Mouse (Mus musculus) MEL (cell line): ENCODE results near the gene Nexn. TPM values are rescaled to one million over a fixed set of nuclear protein-coding genes. Genes with fewer than 3 reads are reported as not detected.

Experiments
- DNase-seq: peaks from one replicate; pipeline ENCODE4 v3.0.0; 2011; ENCODE audit warnings: low read depth, low spot score
- H3K27ac ChIP-seq: 2 replicates; pipeline ENCODE4 v1.5.1; 2012; ENCODE audit warnings: low read depth, mild to moderate bottlenecking, control low read depth, low read length, moderate library complexity; ENCODE audit not compliant: control insufficient read depth
- H3K27me3 ChIP-seq, 2 experiments: fragments of 150-350 bp in 1 of 2; sonication (generic) in 1 of 2; 2 replicates each; pipeline ENCODE4 v1.6.1; 2012; ENCODE audit warnings: low read length in 2 of 2, mild to moderate bottlenecking in 2 of 2, improper control_type of control experiment in 1 of 2, moderate library complexity in 1 of 2; ENCODE audit not compliant: insufficient read depth in 2 of 2, control insufficient read depth in 1 of 2
- H3K36me3 ChIP-seq, 2 experiments: 2 replicates each; pipeline ENCODE4 v1.6.1; 2012 to 2014; ENCODE audit warnings: low read length in 2 of 2, improper control_type of control experiment in 1 of 2, inconsistent platforms in 1 of 2, mild to moderate bottlenecking in 1 of 2; ENCODE audit not compliant: insufficient read depth in 2 of 2, control insufficient read depth in 1 of 2
- H3K4me1 ChIP-seq, 2 experiments: fragments of 150-350 bp in 1 of 2; sonication (generic) in 1 of 2; 2 replicates each; pipeline ENCODE4 v1.6.1; 2012; ENCODE audit warnings: low read length in 2 of 2, improper control_type of control experiment in 1 of 2, mild to moderate bottlenecking in 1 of 2; ENCODE audit not compliant: insufficient read depth in 2 of 2, control insufficient read depth in 1 of 2
- H3K4me3 ChIP-seq, 2 experiments: fragments of 150-350 bp in 1 of 2; sonication (generic) in 1 of 2; 2 replicates each; pipeline ENCODE4 v1.5.1; 2012; ENCODE audit warnings: low read depth in 2 of 2, low read length in 2 of 2, mild to moderate bottlenecking in 2 of 2, moderate library complexity in 2 of 2, control low read depth in 1 of 2, improper control_type of control experiment in 1 of 2; ENCODE audit not compliant: control insufficient read depth in 1 of 2, insufficient read depth in 1 of 2
- H3K79me2 ChIP-seq: 2 replicates; pipeline ENCODE4 v1.6.1; 2012; ENCODE audit warnings: mild to moderate bottlenecking, low read length, moderate library complexity; ENCODE audit not compliant: control insufficient read depth, poor library complexity, insufficient read depth
- H3K9ac ChIP-seq: 2 replicates; pipeline ENCODE4 v1.6.1; 2012; ENCODE audit warnings: low read depth, mild to moderate bottlenecking, control low read depth, low read length, moderate library complexity; ENCODE audit not compliant: control insufficient read depth, poor library complexity, severe bottlenecking
- H3K9me3 ChIP-seq: fragments of 150-350 bp; sonication (generic); replicated peaks from 2 replicates; pipeline ENCODE4 v1.6.1; 2012; ENCODE audit warnings: mild to moderate bottlenecking, low read length, improper control_type of control experiment, moderate library complexity; ENCODE audit not compliant: insufficient read depth
- BHLHE40 ChIP-seq: IDR thresholded peaks from 2 replicates; pipeline ENCODE4 v1.6.1; 2012; ENCODE audit warnings: low read depth, mild to moderate bottlenecking, inconsistent platforms, low read length, improper control_type of control experiment, borderline replicate concordance
- CHD1 ChIP-seq: IDR thresholded peaks from 2 replicates; pipeline ENCODE4 v1.6.1; 2012; ENCODE audit warnings: low read depth, mild to moderate bottlenecking, inconsistent platforms, low read length, improper control_type of control experiment
- CHD2 ChIP-seq: IDR thresholded peaks from 2 replicates; pipeline ENCODE4 v1.6.1; 2011; ENCODE audit warnings: low read length, improper control_type of control experiment
- CTCF ChIP-seq, 3 experiments: IDR thresholded peaks in 2 of 3; conservative IDR thresholded peaks in 1 of 3; 2 replicates each; pipeline ENCODE4 v1.5.1; 2011 to 2012; ENCODE audit warnings: low read length in 3 of 3, low read depth in 2 of 3, mild to moderate bottlenecking in 2 of 3, improper control_type of control experiment in 1 of 3, inconsistent platforms in 1 of 3, mixed read lengths in 1 of 3, moderate library complexity in 1 of 3; ENCODE audit not compliant: control insufficient read depth in 1 of 3, insufficient read depth in 1 of 3, poor library complexity in 1 of 3, severe bottlenecking in 1 of 3
- EP300 ChIP-seq, 2 experiments: IDR thresholded peaks; 2 replicates each; pipeline ENCODE4 v1.6.1; 2011; ENCODE audit warnings: improper control_type of control experiment in 2 of 2, low read length in 2 of 2, low read depth in 1 of 2, mild to moderate bottlenecking in 1 of 2
- GABPA ChIP-seq: IDR thresholded peaks from 2 replicates; pipeline ENCODE4 v1.6.1; 2012; ENCODE audit warnings: low read depth, mild to moderate bottlenecking, inconsistent platforms, low read length, improper control_type of control experiment, moderate library complexity
- HCFC1 ChIP-seq: IDR thresholded peaks from 2 replicates; pipeline ENCODE4 v1.6.1; 2012; ENCODE audit warnings: low read depth, mild to moderate bottlenecking, inconsistent platforms, low read length, improper control_type of control experiment, moderate library complexity
- JUND ChIP-seq: IDR thresholded peaks from 2 replicates; pipeline ENCODE4 v1.6.1; 2011; ENCODE audit warnings: low read depth, mild to moderate bottlenecking, improper control_type of control experiment, low read length
- MAFK ChIP-seq: IDR thresholded peaks from 2 replicates; pipeline ENCODE4 v1.6.1; 2011; ENCODE audit warnings: low read depth, mild to moderate bottlenecking, low read length, improper control_type of control experiment, borderline replicate concordance
- MAX ChIP-seq: IDR thresholded peaks from 2 replicates; pipeline ENCODE4 v1.6.1; 2011; ENCODE audit warnings: low read length, improper control_type of control experiment
- MEF2A ChIP-seq: IDR thresholded peaks from 2 replicates; pipeline ENCODE4 v1.6.1; 2014; ENCODE audit warnings: low read depth, mild to moderate bottlenecking, inconsistent platforms, low read length, improper control_type of control experiment; ENCODE audit not compliant: poor library complexity, insufficient replicate concordance, severe bottlenecking; ENCODE audit errors: extremely low read depth
- MXI1 ChIP-seq: IDR thresholded peaks from 2 replicates; pipeline ENCODE4 v1.6.1; 2011; ENCODE audit warnings: mild to moderate bottlenecking, low read depth, low read length, improper control_type of control experiment
- MYC ChIP-seq: IDR thresholded peaks from 2 replicates; pipeline ENCODE4 v1.6.1; 2011; ENCODE audit warnings: low read depth, mild to moderate bottlenecking, low read length, improper control_type of control experiment, moderate library complexity
- NRF1 ChIP-seq: IDR thresholded peaks from 2 replicates; pipeline ENCODE4 v1.6.1; 2014; ENCODE audit warnings: low read depth, mild to moderate bottlenecking, inconsistent platforms, low read length, improper control_type of control experiment, moderate library complexity; ENCODE audit not compliant: poor library complexity, insufficient read depth, severe bottlenecking
- POLR2AphosphoS2 ChIP-seq: IDR thresholded peaks from 2 replicates; pipeline ENCODE4 v1.6.1; 2011; ENCODE audit warnings: low read length, improper control_type of control experiment
- RAD21 ChIP-seq: IDR thresholded peaks from 2 replicates; pipeline ENCODE4 v1.6.1; 2011; ENCODE audit warnings: mild to moderate bottlenecking, low read depth, low read length, improper control_type of control experiment
- RCOR1 ChIP-seq: IDR thresholded peaks from 2 replicates; pipeline ENCODE4 v1.6.1; 2012; ENCODE audit warnings: low read depth, mild to moderate bottlenecking, inconsistent platforms, low read length, improper control_type of control experiment
- SIN3A ChIP-seq: IDR thresholded peaks from 2 replicates; pipeline ENCODE4 v1.6.1; 2012; ENCODE audit warnings: low read length, improper control_type of control experiment, inconsistent platforms
- TAL1 ChIP-seq: IDR thresholded peaks from 2 replicates; pipeline ENCODE4 v1.6.1; 2012; ENCODE audit warnings: mild to moderate bottlenecking, inconsistent platforms, low read length, moderate library complexity, mixed read lengths
- TCF12 ChIP-seq: IDR thresholded peaks from 2 replicates; pipeline ENCODE4 v1.6.1; 2014; ENCODE audit warnings: low read depth, mild to moderate bottlenecking, inconsistent platforms, low read length, improper control_type of control experiment, moderate library complexity
- USF1 ChIP-seq: IDR thresholded peaks from 2 replicates; pipeline ENCODE4 v1.6.1; 2014; ENCODE audit warnings: low read depth, mild to moderate bottlenecking, inconsistent platforms, low read length, improper control_type of control experiment, moderate library complexity
- ZC3H11A ChIP-seq: IDR thresholded peaks from 2 replicates; pipeline ENCODE4 v1.6.1; 2012; ENCODE audit warnings: low read depth, mild to moderate bottlenecking, inconsistent platforms, low read length, improper control_type of control experiment
- ZMIZ1 ChIP-seq: IDR thresholded peaks from 2 replicates; pipeline ENCODE4 v1.6.1; 2012; ENCODE audit warnings: low read depth, mild to moderate bottlenecking, inconsistent platforms, low read length, improper control_type of control experiment, moderate library complexity
- ZNF384 ChIP-seq: IDR thresholded peaks from 2 replicates; pipeline ENCODE4 v1.6.1; 2012; ENCODE audit warnings: low read depth, mild to moderate bottlenecking, inconsistent platforms, low read length, improper control_type of control experiment
- polyA plus RNA-seq, 2 experiments: library from polyadenylated mRNA; stranded (reverse) in 1 of 2; unstranded in 1 of 2; fragments of >175 nt in 1 of 2; fragments of >200 nt in 1 of 2; gene quantifications; 2 replicates each; pipeline versions ENCODE4 v1.2.1 to v1.2.4; 2012; ENCODE audit warnings: low replicate concordance in 2 of 2, low read depth in 1 of 2; ENCODE audit not compliant: insufficient read length in 2 of 2, insufficient read depth in 1 of 2, missing spikeins in 1 of 2
- total RNA-seq: library from RNA; depleted of rRNA; stranded (reverse); fragments of 300-350 nt; gene quantifications from 2 replicates; pipeline ENCODE4 v1.2.3, GENCODE M21; 2012

The Nexn gene
- total and polyA plus RNA-seq, 3 experiments: 0.19 to 0.96 TPM; not detected in 1

GRCm38 (mm10) chr3:152208096-152208885, 57.9 kb downstream of the Nexn start:
- peaks cover 22% of the 10 kb centered on the region in 2 experiments for H3K4me1 ChIP-seq
- TF ChIP-seq EP300 (IDR thresholded peaks at IDR 0.05; ENCODE audit: low read depth in 1 of 2, low read length in 2 of 2): no peak
- no peak for TF ChIP-seq TCF12
- TF ChIP-seq RCOR1: no peak
- no peak for TF ChIP-seq CHD1
- no peak for TF ChIP-seq MAFK
- TF ChIP-seq CTCF (IDR thresholded peaks at IDR 0.05 in 2 of 3, conservative IDR thresholded peaks at IDR 0.05 in 1 of 3; ENCODE audit: control insufficient read depth in 1 of 3, insufficient read depth in 1 of 3, low read depth in 2 of 3, low read length in 3 of 3, poor library complexity in 1 of 3, severe bottlenecking in 1 of 3): no peak
- no peak for TF ChIP-seq NRF1
- no peak for TF ChIP-seq HCFC1
- TF ChIP-seq MYC: no peak
- no peak for TF ChIP-seq BHLHE40
- no peak for TF ChIP-seq MEF2A
- no peak for TF ChIP-seq POLR2AphosphoS2
- TF ChIP-seq SIN3A: no peak
- TF ChIP-seq RAD21: no peak
- no peak for TF ChIP-seq ZMIZ1
- no peak for TF ChIP-seq CHD2
- TF ChIP-seq, all 39 proteins: peak for 0
- Histone ChIP-seq H3K9me3 (no peaks in the 10 kb centered on the region), H3K9ac (no peak overlapping the region; the same call in 1 of the 2 replicates), H3K36me3 (peaks cover 8 to 47% of the 10 kb centered on the region in 2 experiments), H3K4me3 (peak overlapping the region in 1 of 2 experiments; percentile 65; a peak in 2 of 4 replicates), H3K27me3 (no peaks in the 10 kb centered on the region), H3K79me2 (peaks cover 48% of the 10 kb centered on the region), H3K27ac (no peak overlapping the region)
- DNase-seq: no peak

- Histone ChIP-seq H3K4me1 (peaks cover 15 to 19% of the 10 kb centered on the region in 2 experiments), H3K4me3 (no peak overlapping the region), H3K27me3 (no peaks in the 10 kb centered on the region), H3K9me3 (no peaks in the 10 kb centered on the region), H3K79me2 (peaks cover 37% of the 10 kb centered on the region), H3K9ac (no peak overlapping the region), H3K36me3 (peaks cover 4 to 39% of the 10 kb centered on the region in 2 experiments; a peak in 3 of 4 replicates), H3K27ac (no peak overlapping the region)
- no peak for DNase-seq
- TF ChIP-seq ZC3H11A (no peak), HCFC1 (no peak), JUND (no peak), RCOR1 (no peak), GABPA (no peak), MAX (no peak), MAFK (no peak), ZNF384 (no peak), MXI1 (no peak), BHLHE40 (no peak), TAL1 (no peak), USF1 (no peak)
Measured at GRCm38 (mm10) chr3:152207156-152207555, 59.0 kb downstream of the Nexn start.
